In the genomic region with DNA sequence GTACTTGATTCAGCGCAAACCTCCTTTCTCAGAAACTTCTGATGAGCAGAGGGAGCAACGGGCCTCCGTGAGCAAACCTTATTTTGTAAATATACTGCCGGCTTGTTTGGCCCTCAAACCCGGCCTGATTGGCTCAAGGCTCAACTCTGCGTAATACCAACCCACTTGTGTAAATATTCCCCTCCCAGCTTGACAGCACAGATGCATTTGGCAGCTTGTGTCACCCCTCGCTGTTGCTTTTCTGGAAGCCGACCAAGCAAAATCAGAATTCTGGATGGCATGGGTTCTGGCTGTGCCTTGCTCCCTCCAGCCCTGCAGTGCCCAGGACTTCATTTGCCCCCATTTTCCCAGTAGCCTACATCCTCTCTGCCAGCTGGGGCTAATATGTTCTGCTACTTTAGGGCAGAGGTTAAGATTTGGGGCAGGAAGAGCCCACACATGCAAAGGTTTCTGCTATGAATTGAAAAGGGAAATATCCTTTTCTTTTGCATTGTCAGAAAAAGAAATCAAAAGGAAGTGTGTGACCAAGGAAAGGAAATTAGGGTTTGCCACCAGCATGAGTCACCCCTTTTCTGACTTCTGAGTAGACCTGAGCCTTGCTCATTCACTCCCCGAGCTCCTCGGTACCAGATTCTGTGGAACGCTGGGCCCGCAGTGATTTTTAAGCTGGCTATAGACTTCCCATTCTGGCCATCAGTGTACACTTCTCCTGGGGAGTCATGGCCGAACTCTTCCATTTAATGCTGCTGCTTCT, we compare ENCODE assay signal across 13 mouse cellular contexts. TPM values are rescaled to one million over a fixed set of nuclear protein-coding genes. Genes with fewer than 3 reads are reported as not detected.
DNase-seq lines count a peak whose midpoint lies in the region; TF ChIP-seq lines count a peak whose summit lies in the region.
"Had no signal": no experiment of that assay in that cellular context is flagged by ENCODE, and none has a peak within 500 bp of the region (broad histone marks: within the 10 kb centered on the region; RNA-seq: fewer than 3 reads in every experiment).

No protein-coding gene starts in this region.

- peak; percentile 59 to 63 for DNase-seq in layer of hippocampus, adult 2 months (ENCODE audit: low spot score in 2 of 2)
- DNase-seq in layer of hippocampus, adult 9-10 months (ENCODE audit: low spot score) = no peak
- DNase-seq in CD4-positive helper T cell, adult 2 months (ENCODE audit: low read depth, low spot score) = peak; percentile 60
- peak; percentile 10 for DNase-seq in T-cell, adult 2 months (ENCODE audit: low spot score)
- peak; percentile 51 to 80 for DNase-seq in layer of hippocampus, postnatal 14 days (ENCODE audit: low spot score in 2 of 2)
- DNase-seq in spleen, adult 12 weeks (ENCODE audit: low spot score) = no peak
- no peak for DNase-seq in left cerebral cortex, adult 18-20 months (ENCODE audit: low spot score in 2 of 2)
- DNase-seq in spleen, postnatal 36 days (ENCODE audit: low spot score in 2 of 2) = no peak
- DNase-seq: adrenal gland, adult 8-10 months had no signal

- no peak overlapping the region for H3K27ac ChIP-seq in layer of hippocampus, adult 2 months
- H3K27ac ChIP-seq: heart, embryonic 13.5 days; lung, embryonic 15.5 days; neural tube, embryonic 12.5 days had no signal

- no peak overlapping the region for H3K4me3 ChIP-seq in layer of hippocampus, adult 2 months
- H3K4me3 ChIP-seq: heart, embryonic 13.5 days; lung, embryonic 15.5 days; neural tube, embryonic 12.5 days had no signal

- no peak for TF ChIP-seq CTCF in layer of hippocampus, adult 2 months (conservative IDR thresholded peaks at IDR 0.05)

RNA-seq across cellular contexts. Expression of gene Tox2, which starts 29.0 kb away (rescaled TPM):
- 10 to 100 TPM; 20.8 to 21.3 TPM for total RNA-seq in layer of hippocampus, adult 2 months (2021)
- 10 to 100 TPM; 19.1 to 21.1 TPM for total RNA-seq in layer of hippocampus, postnatal 14 days (2021)
- 10 to 100 TPM; 28.0 to 32.5 TPM for total RNA-seq in left cerebral cortex, adult 18-20 months (2021)
- total RNA-seq: G1E had no signal

Comparison
In these comparisons a context has a peak if more than half of its experiments do, and no peak if none do; other contexts are left out.
1. DNase-seq: peak in layer of hippocampus, adult 2 months (2 of 2), CD4-positive helper T cell, adult 2 months (single experiment), T-cell, adult 2 months (single experiment) and layer of hippocampus, postnatal 14 days (2 of 2); none in layer of hippocampus, adult 9-10 months (single experiment), spleen, adult 12 weeks (single experiment), left cerebral cortex, adult 18-20 months (0 of 2) and spleen, postnatal 36 days (0 of 2).